Mouse (Mus musculus): Measurements from ENCODE around the gene Gprasp2. TPM values are rescaled to one million over a fixed set of nuclear protein-coding genes. Genes with fewer than 3 reads are reported as not detected.
"Not testable (repeated sequence)": the region's sequence is repeated elsewhere in the genome, so short reads cannot be mapped to it uniquely, and the experiment has no call there.

Gprasp2 gene
- polyA plus RNA-seq (2015; fragmentation: Nextera tagmentation; extraction: Ambion mirVana), result 51.2 and 56.9 TPM in 2 replicates

- not testable (repeated sequence) for H3K27ac ChIP-seq, H3K36me3 ChIP-seq, H3K9me3 ChIP-seq, H3K4me1 ChIP-seq, H3K27me3 ChIP-seq
- Histone ChIP-seq H3K9ac (peak within 1 kb of the TSS; percentile 66), H3K4me3 (peak within 1 kb of the TSS; percentile 53), H3K4me2 (replicated peaks) (peak within 1 kb of the TSS; percentile 74)
- WGBS, result 39% methylated on average over 28 of the region's 32 CpGs
- peak; percentile 91 for ATAC-seq (ENCODE audit: low FRiP score, low read depth)
These were observed at the start of gene Gprasp2 for GRCm38 (mm10) chrX:135838521-135839360. Gene Gprasp2 (plus strand): TSS chrX:135839034.

- Histone ChIP-seq H3K4me2 (replicated peaks) (no peak overlapping the region), H3K27me3 (0 out of 2 replicates have a peak, but pooled peaks cover 2% of the 10 kb centered on the region), H3K36me3 (no peaks in the 10 kb centered on the region), H3K9ac (no peak overlapping the region), H3K9me3 (no peaks in the 10 kb centered on the region), H3K4me3 (no peak overlapping the region), H3K4me1 (no peaks in the 10 kb centered on the region), H3K27ac (no peak overlapping the region)
- no peak for ATAC-seq (ENCODE audit: low FRiP score, low read depth)
These were observed 47.3 kb upstream of the Gprasp2 start for GRCm38 (mm10) chrX:135791536-135791935.

- Histone ChIP-seq H3K4me3 (no peak overlapping the region), H3K36me3 (no peaks in the 10 kb centered on the region), H3K4me1 (no peaks in the 10 kb centered on the region), H3K27ac (peak overlapping the region; percentile 76; the same call in 1 of the 2 replicates), H3K4me2 (replicated peaks) (no peak overlapping the region), H3K9me3 (no peaks in the 10 kb centered on the region), H3K27me3 (0 out of 2 replicates have a peak, but pooled peaks cover 2% of the 10 kb centered on the region), H3K9ac (no peak overlapping the region)
- ATAC-seq (ENCODE audit: low FRiP score, low read depth), result no peak
- WGBS, result 56% methylated on average over 6 of the region's 6 CpGs
These were observed 46.5 kb upstream of the Gprasp2 start for GRCm38 (mm10) chrX:135792326-135792725.

- H3K4me1 ChIP-seq, H3K27me3 ChIP-seq, H3K9me3 ChIP-seq: not testable (repeated sequence)
- H3K4me3 ChIP-seq, result peak overlapping the region; percentile 61
- WGBS, result 23% methylated on average over 20 of the region's 27 CpGs
- ATAC-seq (ENCODE audit: low FRiP score, low read depth), result peak; percentile 93
- H3K4me2 ChIP-seq (replicated peaks), result peak overlapping the region; percentile 68
- peaks cover 18% of the 10 kb centered on the region for H3K36me3 ChIP-seq
- peak overlapping the region; percentile 74 for H3K9ac ChIP-seq
- H3K27ac ChIP-seq, result peak overlapping the region; percentile 39; the same call in 1 of the 2 replicates
These were observed 43.1 kb upstream of the Gprasp2 start for GRCm38 (mm10) chrX:135795591-135796304.

- 23% methylated on average over 23 of the region's 26 CpGs for WGBS
- peak overlapping the region; percentile 61 for H3K4me3 ChIP-seq
- H3K9ac ChIP-seq, result peak overlapping the region; percentile 74
- not testable (repeated sequence) for H3K4me1 ChIP-seq, H3K9me3 ChIP-seq, H3K27me3 ChIP-seq, H3K27ac ChIP-seq
- ATAC-seq (ENCODE audit: low FRiP score, low read depth), result peak; percentile 62
- peak overlapping the region; percentile 68 for H3K4me2 ChIP-seq (replicated peaks)
- H3K36me3 ChIP-seq, result peaks cover 20% of the 10 kb centered on the region
These were observed 42.3 kb upstream of the Gprasp2 start for GRCm38 (mm10) chrX:135796305-135797211.

- peak within 1 kb of the TSS; percentile 61 for H3K4me3 ChIP-seq
- not testable (repeated sequence) for H3K9me3 ChIP-seq; ATAC-seq (ENCODE audit: low FRiP score, low read depth); H3K27ac ChIP-seq; H3K27me3 ChIP-seq; H3K4me1 ChIP-seq
- peaks cover 20% of the 10 kb centered on the region for H3K36me3 ChIP-seq
- WGBS, result 0% methylated on average over 3 of the region's 5 CpGs
- peak within 1 kb of the TSS; percentile 68 for H3K4me2 ChIP-seq (replicated peaks)
- peak within 1 kb of the TSS; percentile 74 for H3K9ac ChIP-seq
These were observed 41.6 kb upstream of the Gprasp2 start, which contains the start of gene Bhlhb9 for GRCm38 (mm10) chrX:135797212-135797644. Gene Bhlhb9 (plus strand): TSS chrX:135797594.

GRCm38 (mm10) chrX:135804149-135804548 lies 34.7 kb upstream of the Gprasp2 start:
- Histone ChIP-seq H3K4me1 (no peaks in the 10 kb centered on the region), H3K4me2 (replicated peaks) (no peak overlapping the region), H3K27ac (no peak overlapping the region), H3K36me3 (peaks cover 16% of the 10 kb centered on the region), H3K4me3 (no peak overlapping the region), H3K9ac (no peak overlapping the region), H3K27me3 (no peaks in the 10 kb centered on the region), H3K9me3 (no peaks in the 10 kb centered on the region)
- WGBS, result 85% methylated on average over 3 of the region's 3 CpGs
- no peak for ATAC-seq (ENCODE audit: low FRiP score, low read depth)

- H3K9ac ChIP-seq, result no peak overlapping the region
- WGBS, result 24% methylated on average over 1 of the region's 1 CpGs
- H3K27ac ChIP-seq, result no peak overlapping the region
- H3K4me2 ChIP-seq (replicated peaks), result no peak overlapping the region
- H3K4me1 ChIP-seq, result no peaks in the 10 kb centered on the region
- H3K27me3 ChIP-seq, result no peaks in the 10 kb centered on the region
- no peak for ATAC-seq (ENCODE audit: low FRiP score, low read depth)
- peaks cover 1% of the 10 kb centered on the region for H3K36me3 ChIP-seq
- no peaks in the 10 kb centered on the region for H3K9me3 ChIP-seq
- no peak overlapping the region for H3K4me3 ChIP-seq
These were observed 33.1 kb upstream of the Gprasp2 start for GRCm38 (mm10) chrX:135805780-135806179.

- not testable (repeated sequence) for H3K4me1 ChIP-seq; H3K27me3 ChIP-seq; H3K4me3 ChIP-seq; H3K27ac ChIP-seq; ATAC-seq (ENCODE audit: low FRiP score, low read depth); H3K9me3 ChIP-seq; H3K36me3 ChIP-seq; H3K4me2 ChIP-seq (replicated peaks); H3K9ac ChIP-seq
- WGBS, result 39% methylated on average over 1 of the region's 1 CpGs
These were observed 2.9 kb upstream of the Gprasp2 start for GRCm38 (mm10) chrX:135835896-135836295.

- H3K4me2 ChIP-seq (replicated peaks), result no peak overlapping the region; the same call in 1 of the 2 replicates
- ATAC-seq (ENCODE audit: low FRiP score, low read depth), result no peak
- H3K27me3 ChIP-seq, result 0 out of 2 replicates have a peak, but pooled peaks cover 6% of the 10 kb centered on the region
- WGBS, result 71% methylated on average over 2 of the region's 2 CpGs
- no peaks in the 10 kb centered on the region for H3K9me3 ChIP-seq
- H3K4me3 ChIP-seq, result no peak overlapping the region
- no peaks in the 10 kb centered on the region for H3K4me1 ChIP-seq
- peaks cover 7% of the 10 kb centered on the region; the same call in 1 of the 2 replicates for H3K36me3 ChIP-seq
- no peak overlapping the region for H3K9ac ChIP-seq
- no peak overlapping the region for H3K27ac ChIP-seq
These were observed 938 bp upstream of the Gprasp2 start for GRCm38 (mm10) chrX:135837896-135838295.

Data from limb, embryonic 13.5 days (tissue).